Mouse (Mus musculus): Measurements from ENCODE around the gene Hcar2.
A peak's percentile ranks its signal among the peaks of the same experiment; 100 is the strongest.

Hcar2 gene

GRCm38 (mm10) chr5:123865365-123865764, at the start of gene Hcar2:
Hcar2 (minus strand) TSS chr5:123865499.
- DNase-seq = no peak

- no peak for DNase-seq
These were observed 49.6 kb upstream of the Hcar2 start for GRCm38 (mm10) chr5:123914852-123915251.

GRCm38 (mm10) chr5:123907631-123907977, 42.3 kb upstream of the Hcar2 start:
- no peak for DNase-seq

GRCm38 (mm10) chr5:123906976-123907630, 41.8 kb upstream of the Hcar2 start, which contains the start of gene Denr:
Denr (plus strand) TSS chr5:123907175.
- peak; percentile 98 for DNase-seq

- no peak for DNase-seq
These were observed 41.1 kb upstream of the Hcar2 start for GRCm38 (mm10) chr5:123906146-123906975.

GRCm38 (mm10) chr5:123904059-123904672, 38.9 kb upstream of the Hcar2 start:
- no peak for DNase-seq

- no peak for DNase-seq
These were observed 32.1 kb upstream of the Hcar2 start for GRCm38 (mm10) chr5:123897352-123897751.

GRCm38 (mm10) chr5:123896395-123896794, 31.1 kb upstream of the Hcar2 start:
- no peak for DNase-seq

- DNase-seq = no peak
These were observed 28.2 kb upstream of the Hcar2 start for GRCm38 (mm10) chr5:123893520-123893919.

- peak; percentile 33 for DNase-seq
These were observed 26.4 kb upstream of the Hcar2 start for GRCm38 (mm10) chr5:123891669-123892068.

GRCm38 (mm10) chr5:123890987-123891386, 25.7 kb upstream of the Hcar2 start:
- DNase-seq = no peak

- no peak for DNase-seq
These were observed 25.0 kb upstream of the Hcar2 start for GRCm38 (mm10) chr5:123890312-123890711.

- no peak for DNase-seq
These were observed 21.1 kb upstream of the Hcar2 start for GRCm38 (mm10) chr5:123886365-123886764.

- no peak for DNase-seq
These were observed 19.0 kb upstream of the Hcar2 start for GRCm38 (mm10) chr5:123884332-123884731.

GRCm38 (mm10) chr5:123883891-123884290, 18.6 kb upstream of the Hcar2 start:
- DNase-seq = peak; percentile 32

GRCm38 (mm10) chr5:123880778-123881177, 15.5 kb upstream of the Hcar2 start:
- DNase-seq = no peak

GRCm38 (mm10) chr5:123879928-123880327, 14.6 kb upstream of the Hcar2 start, which contains the start of gene Hcar1:
Hcar1 (minus strand) TSS chr5:123880020.
- no peak for DNase-seq

GRCm38 (mm10) chr5:123878056-123878455, 12.8 kb upstream of the Hcar2 start:
- DNase-seq = no peak

GRCm38 (mm10) chr5:123874177-123874576, 8.9 kb upstream of the Hcar2 start:
- DNase-seq = no peak

GRCm38 (mm10) chr5:123869615-123870014, 4.3 kb upstream of the Hcar2 start:
- DNase-seq = no peak

GRCm38 (mm10) chr5:123866457-123866856, 1.2 kb upstream of the Hcar2 start:
- no peak for DNase-seq

GRCm38 (mm10) chr5:123863934-123864333, 1.4 kb downstream of the Hcar2 start:
- DNase-seq = no peak

Measured in right cerebral cortex, adult 18-20 months (tissue).